Mouse (Mus musculus): ENCODE data around the gene Fastkd5.

DNA sequence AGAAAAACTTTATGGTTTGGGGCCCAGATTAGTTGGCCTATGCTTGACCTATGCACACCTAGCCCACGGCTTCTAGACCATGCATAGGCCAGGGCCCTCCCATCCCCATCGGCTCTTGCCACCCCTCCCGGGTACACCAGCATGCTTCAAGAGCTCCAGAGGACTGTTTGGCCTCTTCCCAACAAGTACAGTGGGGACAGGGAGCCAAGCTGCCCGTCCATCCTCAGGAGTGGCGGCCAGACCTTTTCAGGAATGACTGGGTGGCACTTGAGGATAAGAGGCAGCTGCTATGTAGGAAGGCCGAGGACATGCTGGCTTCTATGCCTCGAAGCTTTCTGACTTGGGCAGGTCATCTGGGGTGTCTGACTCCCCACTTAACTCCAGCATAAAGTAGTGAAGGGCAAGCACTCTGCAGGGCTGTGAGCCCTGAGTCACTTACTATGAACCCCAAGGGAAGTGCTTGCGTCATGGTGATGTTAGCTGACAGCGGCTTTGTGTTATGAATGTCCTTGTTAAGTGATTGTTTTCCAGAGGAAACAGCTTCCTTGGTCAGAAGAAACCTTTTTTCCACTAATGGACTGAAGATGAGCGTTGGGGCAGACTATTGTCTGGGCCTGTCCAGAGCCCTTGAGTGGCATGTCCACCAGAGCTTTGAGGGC is 45.8 kb downstream of the Fastkd5 start:
- TF ChIP-seq POLR2A (IDR thresholded peaks at IDR 0.05; ENCODE audit: borderline replicate concordance, extremely low read depth, insufficient read depth, insufficient read length, poor library complexity, severe bottlenecking) (no peak), CTCF (IDR thresholded peaks at IDR 0.05; ENCODE audit: borderline replicate concordance, extremely low read depth, insufficient read depth, insufficient read length) (no peak)
